Mouse (Mus musculus) erythroblast, embryonic 14.5 days (primary cell): Measurements from ENCODE around the gene Fam168b.

Experiments used
- GATA1 ChIP-seq: IDR thresholded peaks from 2 replicates; pipeline ENCODE4 v1.6.1; 2012; ENCODE audit warnings: low read length, inconsistent platforms, mixed read lengths
- TAL1 ChIP-seq: IDR thresholded peaks from 3 replicates; pipeline ENCODE4 v1.6.1; 2012; ENCODE audit warnings: low read length, inconsistent platforms, mixed read lengths

GRCm38 (mm10) chr1:34822003-34822402, 20.9 kb downstream of the Fam168b start:
- TF ChIP-seq GATA1 (no peak), TAL1 (no peak)
